Mouse (Mus musculus) mature B cell (primary cell): ENCODE results near the gene Itm2a.

ENCODE experiments used
- in situ Hi-C: fragments of 300-500 bp; cut with MboI; formaldehyde crosslinking; loops from 2 replicates; pipeline ENCODE4 v1.14.3; 2019

The Itm2a gene

DNA sequence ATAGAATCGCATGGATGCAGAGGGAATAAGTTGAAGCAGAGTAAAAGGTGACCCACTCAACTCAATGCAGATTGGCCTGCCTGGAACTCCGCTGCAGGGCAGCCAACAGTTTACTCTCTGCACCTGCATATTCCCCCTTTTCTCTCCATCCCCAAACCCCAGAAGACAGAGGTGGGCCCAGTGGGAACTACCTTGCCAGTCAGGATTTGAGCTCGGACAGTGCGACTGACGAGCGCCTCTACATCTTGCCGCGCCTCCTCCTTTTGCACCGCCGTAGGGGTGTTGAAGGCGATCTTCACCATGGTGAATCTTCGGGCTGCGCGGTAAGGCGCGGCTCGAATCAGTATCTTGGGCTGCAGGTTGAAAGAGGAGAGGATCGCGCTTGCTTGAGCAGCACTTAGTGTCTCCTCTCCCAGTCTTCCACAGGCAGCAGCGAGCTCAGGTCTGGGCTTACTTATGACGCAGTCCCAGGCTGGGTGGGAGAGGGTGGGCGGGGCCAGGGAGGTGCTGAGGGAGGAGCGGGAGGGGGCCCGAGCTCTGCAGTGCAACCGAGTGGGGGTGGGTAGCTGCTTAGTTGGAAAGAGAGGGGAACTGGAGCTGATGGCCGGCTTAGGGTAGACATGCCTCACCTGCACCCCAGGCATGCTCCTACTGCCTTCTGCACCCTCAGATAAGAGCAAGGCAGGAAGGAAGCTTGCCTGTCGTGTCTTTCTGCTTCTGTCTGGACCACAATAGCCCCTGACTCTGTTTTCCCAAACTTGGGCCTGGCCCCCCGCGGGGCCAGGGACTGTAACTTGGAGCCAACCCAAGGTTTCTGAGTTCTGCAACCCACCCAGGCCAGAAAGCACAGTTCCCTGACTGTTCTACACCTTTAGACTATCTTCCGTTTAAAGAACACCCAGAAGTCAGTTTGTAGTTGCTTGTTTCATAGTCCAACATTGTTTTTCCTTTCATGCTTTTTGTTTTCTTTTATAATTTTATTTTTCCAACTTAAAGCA lies at the start of gene Itm2a:
Itm2a (minus strand) TSS at position 462 of the 998 bp plus-strand sequence.
- in situ Hi-C loops = no loop called here

- in situ Hi-C loops = loop anchor here (25.0 kb wide), 1 partner anchor 274 kb away; no protein-coding TSS in a partner anchor
Observed at GRCm38 (mm10) chrX:107435887-107436286, 32.7 kb upstream of the Itm2a start.

DNA sequence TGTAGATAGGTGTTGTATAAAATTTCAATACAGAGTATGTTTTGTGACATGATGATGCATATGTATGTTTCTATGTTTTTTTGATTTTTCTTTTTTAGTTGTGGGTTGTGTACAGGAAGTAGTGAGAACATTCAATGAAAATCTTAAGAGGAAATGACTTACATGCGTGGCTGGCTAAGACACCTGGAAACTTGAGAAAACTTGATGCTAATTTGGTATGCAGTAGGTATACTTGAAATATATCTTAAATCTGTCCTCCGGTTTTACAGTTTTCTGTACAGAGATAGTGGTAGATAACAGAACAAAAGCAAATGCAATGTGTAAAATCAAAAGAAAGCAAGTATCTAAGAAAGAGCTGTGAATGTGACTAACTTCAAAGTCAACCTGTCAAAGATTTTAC lies 18.1 kb upstream of the Itm2a start:
- in situ Hi-C loops = loop anchor here (10.0 kb wide), 1 partner anchor 627 kb away; no protein-coding TSS in a partner anchor

DNA sequence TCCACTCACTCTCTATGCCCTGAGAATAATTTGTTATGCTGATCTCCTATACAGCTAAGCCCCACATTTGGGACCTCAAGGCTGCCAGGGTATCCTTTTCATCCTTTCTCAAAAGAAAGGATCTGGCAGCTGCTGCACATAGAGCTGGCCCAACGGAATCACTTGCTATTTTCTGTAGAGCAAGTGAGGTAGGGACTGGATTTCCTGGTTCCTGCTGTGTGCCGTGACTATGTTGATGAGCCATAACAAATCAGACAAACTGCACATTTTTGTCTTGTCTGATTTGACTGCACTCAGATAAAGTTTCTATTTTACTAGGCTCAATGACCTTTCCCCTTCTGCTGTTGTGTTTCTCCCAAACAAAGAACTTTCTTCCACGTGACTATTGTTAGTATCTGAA lies 14.2 kb upstream of the Itm2a start:
- in situ Hi-C loops = no loop called here

DNA sequence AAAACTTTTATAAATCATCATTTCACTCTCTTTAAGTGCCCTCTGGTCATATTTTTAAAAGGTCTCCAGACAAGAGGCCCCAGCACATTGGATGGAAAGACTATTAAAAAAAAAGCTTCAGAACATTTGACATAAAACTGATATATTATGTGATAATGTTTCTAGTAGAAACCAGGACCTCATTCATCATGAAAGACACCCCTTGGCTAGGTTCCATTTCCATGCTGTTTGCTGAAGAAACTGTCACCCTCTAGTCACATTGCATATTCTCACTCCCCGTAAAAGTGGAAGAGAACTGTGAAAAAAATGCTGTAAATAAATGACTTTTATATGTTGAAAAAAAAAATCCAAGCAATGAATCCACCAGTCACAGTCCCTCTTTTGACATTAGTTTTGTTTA lies 12.8 kb upstream of the Itm2a start:
- in situ Hi-C loops = no loop called here

DNA sequence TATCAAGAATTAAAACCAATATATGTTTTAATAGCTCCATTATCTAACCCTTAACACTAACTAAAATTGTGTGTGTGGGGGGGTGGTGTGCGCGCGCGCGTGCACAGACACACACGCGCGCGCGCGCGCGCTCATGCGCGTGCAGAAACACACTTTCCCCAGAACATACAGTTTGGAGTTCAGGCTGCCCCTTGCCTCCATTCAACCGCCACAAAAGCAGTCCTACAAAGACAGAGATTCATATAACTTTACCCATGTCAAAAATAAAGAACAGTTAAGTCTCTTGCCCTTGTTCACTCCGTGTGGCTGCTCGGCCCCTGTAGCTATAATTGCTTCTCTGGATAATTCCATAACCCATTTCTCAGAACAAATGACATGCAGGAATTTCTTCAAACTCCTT lies 695 bp downstream of the Itm2a start:
- in situ Hi-C loops = no loop called here

- in situ Hi-C loops = no loop called here
Observed at GRCm38 (mm10) chrX:107399087-107399486, 4.1 kb downstream of the Itm2a start.

GRCm38 (mm10) chrX:107393256-107393655 lies 9.9 kb downstream of the Itm2a start:
- in situ Hi-C loops = no loop called here

- in situ Hi-C loops = no loop called here
Observed at GRCm38 (mm10) chrX:107375329-107375728, 27.8 kb downstream of the Itm2a start.
